7 mouse cellular contexts compared by ENCODE assay signal in the genomic region with DNA sequence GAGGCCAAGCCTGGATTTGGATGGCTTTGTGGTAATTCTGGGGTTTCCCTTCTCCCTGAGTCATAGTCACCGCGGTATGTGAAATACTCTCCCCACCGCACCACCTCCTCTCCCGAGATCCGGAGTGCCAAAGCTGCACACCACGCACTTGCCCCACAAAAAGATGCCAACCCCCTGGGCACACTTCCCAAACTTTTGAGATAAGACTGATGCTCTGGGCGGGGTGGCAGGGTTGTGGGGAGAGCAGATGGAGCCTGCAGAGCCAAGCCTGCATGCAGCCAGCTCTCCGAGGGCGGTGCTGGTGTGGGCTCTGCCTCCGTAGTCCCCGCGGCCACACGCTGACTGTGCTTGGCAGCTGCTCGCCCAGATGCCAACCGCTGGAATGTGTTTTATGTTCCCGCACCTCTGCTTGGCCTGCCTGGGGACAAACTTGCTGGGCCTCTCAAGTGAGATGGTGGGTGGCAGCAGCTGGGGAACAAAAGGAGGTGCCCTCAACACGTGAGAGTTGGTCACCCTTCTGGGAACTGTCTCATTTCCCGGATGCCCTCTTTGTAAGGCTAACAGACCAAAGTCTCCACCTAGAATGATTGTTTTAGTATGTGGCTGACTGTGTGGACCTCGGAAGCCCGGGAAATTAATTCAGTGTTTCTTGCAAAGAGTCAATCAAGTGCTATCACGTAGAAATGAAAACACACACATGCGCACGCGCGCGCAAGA.
A peak's percentile ranks its signal among the peaks of the same experiment; 100 is the strongest.
DNase-seq lines count a peak whose midpoint lies in the region; ATAC-seq lines count a peak whose summit lies in the region.
"Not testable (repeated sequence)": the region's sequence is repeated elsewhere in the genome, so short reads cannot be mapped to it uniquely, and the experiment has no call there.

No protein-coding gene starts in this region.

- not testable (repeated sequence) for H3K27ac ChIP-seq in heart, embryonic 11.5 days (ENCODE audit: low read depth, low read length); kidney, embryonic 15.5 days; limb, embryonic 13.5 days
- peak overlapping the region; percentile 73 for H3K27ac ChIP-seq in midbrain, embryonic 13.5 days

- WGBS in heart, embryonic 11.5 days (ENCODE audit: insufficient replicate concordance): 21% methylated on average over 26 of the region's 26 CpGs
- WGBS in kidney, embryonic 15.5 days: 25% methylated on average over 26 of the region's 26 CpGs
- WGBS in limb, embryonic 13.5 days: 24% methylated on average over 26 of the region's 26 CpGs
- WGBS in midbrain, embryonic 13.5 days: 21% methylated on average over 26 of the region's 26 CpGs

- H3K9ac ChIP-seq in heart, embryonic 11.5 days (ENCODE audit: low read depth, low read length): 0 out of 2 replicates have a peak overlapping the region, but pooled peaks have one; percentile 28
- H3K9ac ChIP-seq in kidney, embryonic 15.5 days: not testable (repeated sequence)
- peak overlapping the region; percentile 43; the same call in 1 of the 2 replicates for H3K9ac ChIP-seq in limb, embryonic 13.5 days
- H3K9ac ChIP-seq in midbrain, embryonic 13.5 days (replicated peaks): peak overlapping the region; percentile 59; the same call in 1 of the 2 replicates

- H3K36me3 ChIP-seq in heart, embryonic 11.5 days (ENCODE audit: control insufficient read depth, insufficient read depth, low read length); kidney, embryonic 15.5 days; limb, embryonic 13.5 days; midbrain, embryonic 13.5 days: not testable (repeated sequence)

- peak; percentile 78 for DNase-seq in adrenal gland, adult 2 months
- DNase-seq in fibroblast of lung, adult 2 months (ENCODE audit: low read depth): peak; percentile 74
- peak; percentile 67 to 76 for DNase-seq in right cerebral cortex, postnatal 36 days (ENCODE audit: low spot score in 2 of 2)

- peak overlapping the region; percentile 36 for H3K4me3 ChIP-seq in heart, embryonic 11.5 days (ENCODE audit: low read depth, low read length)
- peak overlapping the region; percentile 35 for H3K4me3 ChIP-seq in kidney, embryonic 15.5 days (replicated peaks)
- H3K4me3 ChIP-seq in limb, embryonic 13.5 days: peak overlapping the region; percentile 36
- peak overlapping the region; percentile 39 for H3K4me3 ChIP-seq in midbrain, embryonic 13.5 days (replicated peaks)

- H3K4me2 ChIP-seq in heart, embryonic 11.5 days: peak overlapping the region; percentile 72
- H3K4me2 ChIP-seq in kidney, embryonic 15.5 days: peak overlapping the region; percentile 61
- peak overlapping the region; percentile 67 for H3K4me2 ChIP-seq in limb, embryonic 13.5 days (replicated peaks)
- H3K4me2 ChIP-seq in midbrain, embryonic 13.5 days (replicated peaks): peak overlapping the region; percentile 63

- H3K9me3 ChIP-seq in heart, embryonic 11.5 days (replicated peaks; ENCODE audit: control insufficient read depth, low read length); kidney, embryonic 15.5 days (replicated peaks); limb, embryonic 13.5 days; midbrain, embryonic 13.5 days: not testable (repeated sequence)

- not testable (repeated sequence) for ATAC-seq in heart, embryonic 11.5 days (replicated peaks; ENCODE audit: insufficient number of reproducible peaks, low FRiP score, low TSS enrichment)
- peak; percentile 83 for ATAC-seq in kidney, embryonic 15.5 days (replicated peaks; ENCODE audit: low FRiP score)
- peak; percentile 84; the same call in 1 of the 2 replicates for ATAC-seq in limb, embryonic 13.5 days (ENCODE audit: low FRiP score, low read depth)
- peak; percentile 92 for ATAC-seq in midbrain, embryonic 13.5 days

- H3K4me1 ChIP-seq in heart, embryonic 11.5 days (ENCODE audit: control insufficient read depth, insufficient read depth, low read length); kidney, embryonic 15.5 days; limb, embryonic 13.5 days; midbrain, embryonic 13.5 days (replicated peaks): not testable (repeated sequence)

- H3K27me3 ChIP-seq in heart, embryonic 11.5 days (ENCODE audit: control insufficient read depth, insufficient read depth, low read length); kidney, embryonic 15.5 days; limb, embryonic 13.5 days; midbrain, embryonic 13.5 days: not testable (repeated sequence)
